Mouse (Mus musculus) neural tube, embryonic 12.5 days (tissue): ENCODE data around the gene D16Ertd472e. TPM values are rescaled to one million over a fixed set of nuclear protein-coding genes. Genes with fewer than 3 reads are reported as not detected.

Experiments
- ATAC-seq: fragments of 200-750 bp; cut with Nextera tagmentation; 2 replicates; pipeline ENCODE4 v1.8.0; 2017; ENCODE audit warnings: low read depth, mild to moderate bottlenecking, moderate TSS enrichment, moderate library complexity; ENCODE audit not compliant: low FRiP score
- H3K27ac ChIP-seq: fragments of 300-500 bp; sonication (generic); 2 replicates; pipeline ENCODE4 v1.5.1; 2016
- H3K27me3 ChIP-seq: fragments of 300-500 bp; sonication (generic); replicated peaks from 2 replicates; pipeline ENCODE4 v1.6.1; 2016; ENCODE audit warnings: mild to moderate bottlenecking
- H3K36me3 ChIP-seq: fragments of 300-500 bp; sonication (generic); 2 replicates; pipeline ENCODE4 v1.6.1; 2016; ENCODE audit warnings: mild to moderate bottlenecking
- H3K4me1 ChIP-seq: fragments of 300-500 bp; sonication (generic); 2 replicates; pipeline ENCODE4 v1.6.1; 2016
- H3K4me2 ChIP-seq: fragments of 300-500 bp; sonication (generic); replicated peaks from 2 replicates; pipeline ENCODE4 v1.6.1; 2016; ENCODE audit warnings: mild to moderate bottlenecking
- H3K4me3 ChIP-seq: fragments of 300-500 bp; sonication (generic); 2 replicates; pipeline ENCODE4 v1.5.1; 2016
- H3K9ac ChIP-seq: fragments of 300-500 bp; sonication (generic); 2 replicates; pipeline ENCODE4 v1.6.1; 2016; ENCODE audit warnings: mild to moderate bottlenecking
- H3K9me3 ChIP-seq: fragments of 300-500 bp; sonication (generic); 2 replicates; pipeline ENCODE4 v1.6.1; 2016; ENCODE audit warnings: mild to moderate bottlenecking
- WGBS: fragments of 180-500 bp; shearing (Covaris S2); methylation state at CpG from one replicate; pipeline ENCODE4 v1.1.7; 2016; 5-methylcytosine and 5-hydroxymethylcytosine counted together
- polyA plus RNA-seq: library from polyadenylated mRNA; unstranded; fragments of >200 nt; fragmentation: Nextera tagmentation; extraction: Ambion mirVana; gene quantifications from 2 replicates; pipeline ENCODE4 v1.2.1, GENCODE M21; 2016

Gene D16Ertd472e
- polyA plus RNA-seq, 1 experiment from 2014 or later = 14.5 TPM

- H3K4me3 ChIP-seq = no peak overlapping the region
- 80% methylated on average over 11 of the region's 11 CpGs for WGBS
- no peaks in the 10 kb centered on the region for H3K27me3 ChIP-seq
- no peaks in the 10 kb centered on the region for H3K9me3 ChIP-seq
- no peaks in the 10 kb centered on the region for H3K4me1 ChIP-seq
- ATAC-seq = no peak
- H3K9ac ChIP-seq = no peak overlapping the region
- H3K4me2 ChIP-seq = no peak overlapping the region
- H3K27ac ChIP-seq = no peak overlapping the region
- H3K36me3 ChIP-seq = no peaks in the 10 kb centered on the region
Measured at GRCm38 (mm10) chr16:78585664-78586397, 9.3 kb upstream of the D16Ertd472e start.

DNA sequence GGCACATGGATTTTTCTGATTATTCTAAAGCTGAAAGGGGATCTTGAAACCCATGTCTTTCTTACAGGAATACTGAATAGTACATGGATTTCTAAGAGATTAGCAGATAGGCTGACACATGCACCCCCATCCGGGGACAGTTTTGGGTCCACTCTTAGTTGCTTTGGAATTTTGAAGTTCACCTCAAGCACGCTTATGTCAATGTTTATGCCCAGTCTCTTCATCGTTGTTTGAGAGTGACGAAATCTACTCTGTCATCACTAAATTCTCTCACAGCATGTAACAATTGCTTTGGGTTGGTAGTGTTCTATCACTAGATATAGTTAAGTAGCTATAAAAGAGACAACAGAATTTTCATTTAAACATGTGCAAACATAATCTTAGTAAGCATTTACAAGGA, 8.7 kb upstream of the D16Ertd472e start:
- no peaks in the 10 kb centered on the region for H3K4me1 ChIP-seq
- no peaks in the 10 kb centered on the region for H3K36me3 ChIP-seq
- H3K4me2 ChIP-seq = no peak overlapping the region
- WGBS = 85% methylated on average over 4 of the region's 4 CpGs
- no peaks in the 10 kb centered on the region for H3K27me3 ChIP-seq
- H3K27ac ChIP-seq = no peak overlapping the region
- H3K9me3 ChIP-seq = no peaks in the 10 kb centered on the region
- no peak overlapping the region for H3K4me3 ChIP-seq
- H3K9ac ChIP-seq = no peak overlapping the region
- ATAC-seq = no peak

DNA sequence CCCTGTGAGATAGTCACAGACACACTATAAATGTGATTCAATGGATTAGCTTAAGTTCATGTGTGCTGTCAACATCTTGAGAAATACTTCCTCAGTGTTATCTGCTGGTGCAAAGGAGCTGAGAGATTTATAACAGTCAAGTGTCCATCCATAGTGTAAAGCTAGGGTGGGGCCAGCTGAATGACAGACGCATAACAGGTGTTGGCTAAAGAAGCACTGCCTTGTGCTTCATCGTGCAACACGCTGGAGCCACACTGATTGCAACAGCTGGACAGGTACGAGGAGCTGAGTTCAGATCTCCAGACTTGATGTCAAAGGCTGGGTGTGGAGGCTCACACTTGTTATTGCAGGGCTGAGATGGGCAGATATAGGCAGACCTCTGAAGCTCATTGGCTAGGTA, 7.5 kb upstream of the D16Ertd472e start:
- Histone ChIP-seq H3K4me1 (no peaks in the 10 kb centered on the region), H3K4me3 (no peak overlapping the region), H3K9me3 (no peaks in the 10 kb centered on the region), H3K36me3 (no peaks in the 10 kb centered on the region), H3K27ac (no peak overlapping the region), H3K27me3 (no peaks in the 10 kb centered on the region), H3K9ac (no peak overlapping the region), H3K4me2 (no peak overlapping the region)
- ATAC-seq = no peak
- 89% methylated on average over 4 of the region's 4 CpGs for WGBS

GRCm38 (mm10) chr16:78580387-78580786, 3.9 kb upstream of the D16Ertd472e start:
- no peak overlapping the region for H3K4me3 ChIP-seq
- no peak for ATAC-seq
- H3K36me3 ChIP-seq = no peaks in the 10 kb centered on the region
- H3K9ac ChIP-seq = no peak overlapping the region
- H3K27ac ChIP-seq = no peak overlapping the region
- WGBS = 95% methylated on average over 7 of the region's 7 CpGs
- 0 out of 2 replicates have a peak, but pooled peaks cover 5% of the 10 kb centered on the region for H3K4me1 ChIP-seq
- no peaks in the 10 kb centered on the region for H3K27me3 ChIP-seq
- no peaks in the 10 kb centered on the region for H3K9me3 ChIP-seq
- H3K4me2 ChIP-seq = no peak overlapping the region

GRCm38 (mm10) chr16:78579386-78579785, 2.9 kb upstream of the D16Ertd472e start:
- 90% methylated on average over 4 of the region's 4 CpGs for WGBS
- no peaks in the 10 kb centered on the region for H3K9me3 ChIP-seq

GRCm38 (mm10) chr16:78577085-78577671, 670 bp upstream of the D16Ertd472e start:
- peak; percentile 1 for ATAC-seq
- H3K36me3 ChIP-seq = 0 out of 2 replicates have a peak, but pooled peaks cover 3% of the 10 kb centered on the region
- no peaks in the 10 kb centered on the region for H3K9me3 ChIP-seq
- H3K4me1 ChIP-seq = peaks cover 20% of the 10 kb centered on the region
- WGBS = 25% methylated on average over 14 of the region's 14 CpGs
- no peaks in the 10 kb centered on the region for H3K27me3 ChIP-seq
- peak overlapping the region; percentile 70 for H3K4me3 ChIP-seq
- no peak overlapping the region for H3K27ac ChIP-seq
- H3K9ac ChIP-seq = no peak overlapping the region
- H3K4me2 ChIP-seq = peak overlapping the region; percentile 71

More at GRCm38 (mm10) chr16:78579386-78579785, 2.9 kb upstream of the D16Ertd472e start:
- Histone ChIP-seq H3K27ac (no peak overlapping the region), H3K36me3 (no peaks in the 10 kb centered on the region), H3K4me2 (no peak overlapping the region), H3K9ac (no peak overlapping the region), H3K4me3 (no peak overlapping the region), H3K27me3 (no peaks in the 10 kb centered on the region), H3K4me1 (peaks cover 10% of the 10 kb centered on the region)
- no peak for ATAC-seq

- peak overlapping the region; percentile 71 for H3K4me2 ChIP-seq
- peak overlapping the region; percentile 70 for H3K4me3 ChIP-seq
- H3K9me3 ChIP-seq = no peaks in the 10 kb centered on the region
- no peaks in the 10 kb centered on the region for H3K27me3 ChIP-seq
- peak overlapping the region; percentile 81 for H3K9ac ChIP-seq
- peak; percentile 85 for ATAC-seq
- H3K4me1 ChIP-seq = peaks cover 20% of the 10 kb centered on the region
- peak overlapping the region; percentile 53; the same call in 1 of the 2 replicates for H3K27ac ChIP-seq
- WGBS = under 1% methylated on average over 41 of the region's 41 CpGs
- H3K36me3 ChIP-seq = 0 out of 2 replicates have a peak, but pooled peaks cover 3% of the 10 kb centered on the region
Measured at GRCm38 (mm10) chr16:78575852-78576477, 543 bp downstream of the D16Ertd472e start.

GRCm38 (mm10) chr16:78575190-78575851, 1.2 kb downstream of the D16Ertd472e start:
- 37% methylated on average over 4 of the region's 4 CpGs for WGBS
- no peaks in the 10 kb centered on the region for H3K9me3 ChIP-seq
- no peaks in the 10 kb centered on the region for H3K27me3 ChIP-seq
- peak overlapping the region; percentile 71 for H3K4me2 ChIP-seq
- H3K4me1 ChIP-seq = peaks cover 20% of the 10 kb centered on the region
- peak overlapping the region; percentile 81 for H3K9ac ChIP-seq
- peak overlapping the region; percentile 70 for H3K4me3 ChIP-seq
- H3K27ac ChIP-seq = no peak overlapping the region
- 0 out of 2 replicates have a peak, but pooled peaks cover 3% of the 10 kb centered on the region for H3K36me3 ChIP-seq
- ATAC-seq = no peak

GRCm38 (mm10) chr16:78574241-78574640, 2.3 kb downstream of the D16Ertd472e start:
- H3K4me2 ChIP-seq = peak overlapping the region; percentile 71
- 0 out of 2 replicates have a peak, but pooled peaks cover 3% of the 10 kb centered on the region for H3K36me3 ChIP-seq
- peaks cover 20% of the 10 kb centered on the region for H3K4me1 ChIP-seq
- no peaks in the 10 kb centered on the region for H3K9me3 ChIP-seq
- no peak overlapping the region for H3K9ac ChIP-seq
- 0 out of 2 replicates have a peak overlapping the region, but pooled peaks have one; percentile 5 for H3K4me3 ChIP-seq
- no peak for ATAC-seq
- H3K27me3 ChIP-seq = no peaks in the 10 kb centered on the region
- H3K27ac ChIP-seq = no peak overlapping the region
- 56% methylated on average over 6 of the region's 6 CpGs for WGBS

DNA sequence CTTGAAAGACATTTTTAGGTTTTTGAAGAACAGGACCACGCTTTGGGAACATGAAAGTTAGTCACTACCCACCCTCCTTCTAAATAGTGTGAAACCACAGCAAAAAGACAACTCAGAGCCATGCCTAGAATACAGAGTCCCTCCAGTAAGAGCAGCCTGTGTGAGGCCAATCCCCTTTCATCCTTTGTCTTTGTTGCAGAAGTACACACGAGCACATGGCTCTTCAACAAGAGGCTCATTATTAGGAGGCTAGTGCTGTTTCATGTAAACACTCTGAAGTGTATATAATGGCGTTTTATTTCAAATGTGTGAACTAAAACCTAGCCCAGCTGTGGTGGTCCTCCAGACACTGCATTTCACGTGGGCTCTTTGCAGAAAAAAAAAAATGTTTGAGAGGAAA, 3.5 kb downstream of the D16Ertd472e start:
- Histone ChIP-seq H3K4me2 (no peak overlapping the region), H3K27ac (no peak overlapping the region), H3K27me3 (no peaks in the 10 kb centered on the region), H3K4me3 (no peak overlapping the region), H3K9me3 (no peaks in the 10 kb centered on the region), H3K4me1 (peaks cover 20% of the 10 kb centered on the region), H3K36me3 (0 out of 2 replicates have a peak, but pooled peaks cover 3% of the 10 kb centered on the region), H3K9ac (no peak overlapping the region)
- no peak for ATAC-seq
- 46% methylated on average over 4 of the region's 4 CpGs for WGBS

DNA sequence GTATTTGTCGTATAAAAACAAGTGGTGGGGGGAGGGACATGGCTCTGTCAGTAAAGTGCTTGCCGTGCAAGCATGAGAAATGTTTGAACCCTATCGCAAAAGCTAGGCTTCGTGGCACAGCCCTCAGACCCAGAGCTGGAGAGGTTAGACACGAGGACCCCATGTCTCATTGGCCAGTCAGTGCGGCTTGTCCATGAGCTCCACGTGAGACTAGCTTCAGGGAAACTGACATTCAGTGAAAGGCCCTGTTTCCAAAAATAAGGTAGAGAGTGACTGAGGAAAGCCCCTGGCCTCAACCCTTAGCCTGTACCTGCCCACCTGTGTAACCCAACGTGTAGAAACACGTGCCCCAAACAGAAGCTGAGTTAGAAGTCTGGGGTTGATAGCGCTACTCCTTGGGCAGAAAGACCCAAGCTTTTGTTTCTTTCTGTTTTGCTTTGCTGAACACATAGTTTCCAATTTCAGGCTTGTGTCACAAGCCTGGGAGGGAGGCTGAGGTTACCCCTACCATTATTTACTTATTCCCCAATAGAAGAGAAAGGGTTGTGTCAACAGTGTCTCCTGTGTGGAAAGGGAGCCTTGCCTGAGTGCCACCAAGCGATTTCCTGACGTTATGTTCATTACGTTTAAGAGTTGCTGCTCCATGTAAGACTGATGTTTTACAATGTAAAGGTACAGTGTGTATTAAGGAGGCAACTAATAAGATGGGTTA, 12.2 kb downstream of the D16Ertd472e start:
- Histone ChIP-seq H3K9me3 (no peaks in the 10 kb centered on the region), H3K36me3 (peaks cover 27% of the 10 kb centered on the region), H3K9ac (no peak overlapping the region), H3K4me1 (no peaks in the 10 kb centered on the region), H3K4me3 (no peak overlapping the region), H3K27me3 (no peaks in the 10 kb centered on the region), H3K4me2 (no peak overlapping the region), H3K27ac (no peak overlapping the region)
- ATAC-seq = no peak
- 92% methylated on average over 13 of the region's 13 CpGs for WGBS
